12 mouse cellular contexts compared by ENCODE assay signal in genomic region chr8:122497912-122498311, GRCm38 (mm10). TPM values are rescaled to one million over a fixed set of nuclear protein-coding genes. Genes with fewer than 3 reads are reported as not detected.
DNase-seq lines count a peak whose midpoint lies in the region; TF ChIP-seq lines count a peak whose summit lies in the region.
"Had no signal": no experiment of that assay in that cellular context is flagged by ENCODE, and none has a peak within 500 bp of the region (broad histone marks: within the 10 kb centered on the region; RNA-seq: fewer than 3 reads in every experiment).

No protein-coding gene starts in this region.

- no peak for DNase-seq in layer of hippocampus, adult 2 months (ENCODE audit: low spot score in 2 of 2)
- DNase-seq in layer of hippocampus, adult 9-10 months (ENCODE audit: low spot score) = no peak
- DNase-seq in CD4-positive helper T cell, adult 2 months (ENCODE audit: low read depth, low spot score) = peak; percentile 33
- peak; percentile 85 for DNase-seq in ES-CJ7 (ENCODE audit: low read depth, low spot score)
- peak; percentile 44 for DNase-seq in induced T-regulatory cell, adult 2 months (ENCODE audit: low read depth)
- no peak for DNase-seq in adrenal gland, postnatal 4 days (ENCODE audit: low spot score in 2 of 2)
- DNase-seq in kidney, postnatal 25 days = no peak
- DNase-seq: adrenal gland, adult 8-10 months; embryo, embryonic 11 days; right cerebral cortex, adult 18-20 months had no signal

- H3K27ac ChIP-seq in layer of hippocampus, adult 2 months = no peak overlapping the region
- H3K27ac ChIP-seq: hindbrain, embryonic 10.5 days; midbrain, embryonic 13.5 days had no signal

- no peak overlapping the region for H3K4me3 ChIP-seq in layer of hippocampus, adult 2 months
- H3K4me3 ChIP-seq: hindbrain, embryonic 10.5 days; midbrain, embryonic 13.5 days had no signal

- TF ChIP-seq CTCF in layer of hippocampus, adult 2 months (conservative IDR thresholded peaks at IDR 0.05) = peak; percentile 62

RNA-seq across cellular contexts. Expression of gene Ctu2, which starts 22.0 kb away (rescaled TPM):
- 10 to 100 TPM; 22.8 to 23.7 TPM for total RNA-seq in layer of hippocampus, adult 2 months (2021)
- total RNA-seq in adrenal gland, postnatal 4 days (2021) = 10 to 100 TPM; 27.7 to 37.0 TPM

RNA-seq across cellular contexts. Expression of gene Rnf166, which starts 22.0 kb away (rescaled TPM):
- 10 to 100 TPM; 32.7 to 39.5 TPM for total RNA-seq in layer of hippocampus, adult 2 months (2021)
- 10 to 100 TPM; 47.5 to 53.7 TPM for total RNA-seq in adrenal gland, postnatal 4 days (2021)

RNA-seq across cellular contexts. Expression of gene Snai3, which starts 37.4 kb away (rescaled TPM):
- total RNA-seq in layer of hippocampus, adult 2 months (2021) = not detected
- under 1 TPM; 0.42 to 0.56 TPM for total RNA-seq in adrenal gland, postnatal 4 days (2021)
- total RNA-seq: adrenal gland, adult 8-10 months had no signal

RNA-seq across cellular contexts. Expression of gene Piezo1, which starts 53.2 kb away (rescaled TPM):
- total RNA-seq in layer of hippocampus, adult 2 months (2021) = 1 to 10 TPM; 3.1 to 5.5 TPM
- 10 to 100 TPM; 49.0 to 52.1 TPM for total RNA-seq in adrenal gland, postnatal 4 days (2021)

RNA-seq across cellular contexts. Expression of gene Mvd, which starts 54.7 kb away (rescaled TPM):
- total RNA-seq in layer of hippocampus, adult 2 months (2021) = 10 to 100 TPM; 16.7 to 17.6 TPM
- total RNA-seq in adrenal gland, postnatal 4 days (2021) = 10 to 100 TPM in 1 of 2 experiments, 1 to 10 TPM in 1; 9.1 to 11.5 TPM

Comparison
In these comparisons a context has a peak if more than half of its experiments do, and no peak if none do; other contexts are left out.
1. DNase-seq: peak in CD4-positive helper T cell, adult 2 months (single experiment), ES-CJ7 (single experiment) and induced T-regulatory cell, adult 2 months (single experiment); none in layer of hippocampus, adult 2 months (0 of 2), layer of hippocampus, adult 9-10 months (single experiment), adrenal gland, postnatal 4 days (0 of 2) and kidney, postnatal 25 days (0 of 2).